Mouse (Mus musculus): ENCODE measurements around the gene M1ap.

M1ap gene

DNA sequence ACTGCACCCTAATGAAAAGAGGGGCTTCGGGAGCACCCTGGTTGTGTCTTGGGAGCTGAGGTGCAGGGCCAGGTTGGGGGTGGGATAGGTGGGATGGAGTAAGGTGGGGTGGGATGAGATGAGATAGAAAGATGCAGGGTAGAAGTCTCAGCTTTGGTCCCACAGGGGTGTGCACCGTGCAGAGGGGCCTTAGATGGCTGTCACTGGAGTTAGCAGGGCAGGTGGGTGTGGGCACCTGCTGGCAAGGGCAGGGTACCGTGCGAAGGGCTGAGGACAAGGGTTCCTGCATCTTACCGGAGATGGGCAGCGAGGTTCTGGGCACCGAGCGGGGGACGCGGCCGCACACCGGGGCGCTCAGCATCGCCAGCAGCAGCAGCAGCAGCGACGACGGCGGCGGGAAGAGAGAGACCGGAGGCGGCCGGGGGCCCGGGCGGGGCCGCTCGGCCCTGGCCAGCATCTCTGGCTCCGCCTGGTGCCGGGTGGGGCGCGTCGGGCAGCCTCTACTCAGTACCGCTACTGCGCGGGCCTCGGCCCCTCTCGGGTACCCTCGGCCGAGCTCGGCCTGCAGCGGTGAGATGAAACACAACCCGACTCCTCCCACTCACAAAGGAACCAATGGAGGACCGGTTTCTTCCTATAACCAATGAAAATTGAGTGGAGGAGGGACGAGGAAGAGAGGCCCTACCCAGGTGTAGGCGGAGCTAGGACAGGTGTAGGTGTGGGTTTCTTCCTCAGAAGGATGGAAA lies 7.4 kb upstream of the M1ap start, which contains the start of gene Sema4f:
Sema4f (minus strand) TSS at position 603 of the 746 bp plus-strand sequence.
- peak; percentile 76 for DNase-seq

DNA sequence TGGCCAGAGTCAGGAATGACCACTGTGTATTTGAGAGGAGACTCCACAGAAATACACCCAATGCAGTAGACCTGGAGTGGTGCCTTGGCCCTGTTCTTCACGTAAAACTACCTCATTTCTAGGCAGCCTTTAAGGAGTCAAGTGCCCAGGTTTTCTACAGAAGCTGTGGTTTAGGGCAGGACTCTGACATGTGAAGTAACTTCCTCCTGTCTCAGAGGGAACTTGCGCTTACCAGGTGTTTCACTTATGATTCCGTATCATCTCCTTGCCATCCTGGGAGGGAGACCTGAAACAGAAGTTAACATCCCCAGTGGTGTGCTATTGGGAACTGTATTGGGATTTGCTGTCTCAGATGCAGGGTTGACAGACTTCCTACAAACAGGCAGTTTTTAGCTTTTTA lies 5.9 kb upstream of the M1ap start:
- DNase-seq = no peak

GRCm38 (mm10) chr6:82945750-82946149 lies 952 bp upstream of the M1ap start:
- DNase-seq = peak; percentile 53

DNA sequence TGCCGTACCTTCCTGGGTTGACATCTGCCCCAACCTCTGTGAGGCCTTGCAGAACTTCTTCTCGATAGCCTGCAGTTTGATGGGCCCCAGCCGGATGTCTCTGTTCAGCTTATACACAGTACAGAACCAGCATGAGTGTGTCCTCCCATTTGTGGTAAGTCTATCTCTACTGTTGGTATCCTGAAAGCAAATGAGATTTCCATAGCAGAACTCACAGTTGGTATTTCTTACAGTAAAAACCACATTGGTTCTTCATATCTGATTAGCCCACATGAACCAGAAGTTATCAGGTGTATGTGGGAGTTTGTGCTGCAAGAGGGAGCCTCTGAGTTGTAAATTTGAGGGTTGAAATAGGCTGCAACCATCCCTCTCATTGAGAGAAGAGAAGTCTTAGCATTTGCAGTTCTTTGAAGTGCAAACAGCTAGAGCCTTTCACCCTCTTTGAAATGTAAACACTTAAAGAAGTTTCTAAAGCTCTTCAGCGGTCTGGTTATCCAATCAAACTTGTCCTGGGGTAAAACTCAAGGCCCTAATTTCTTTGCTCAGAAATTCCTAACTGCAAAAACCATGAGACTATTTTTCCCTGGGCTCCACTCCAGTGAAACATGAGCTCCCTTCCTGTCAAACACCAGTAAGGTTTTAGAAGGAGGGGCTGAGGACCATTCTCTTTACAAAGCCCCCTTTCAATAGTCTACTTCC lies 10.0 kb downstream of the M1ap start:
- no peak for DNase-seq

GRCm38 (mm10) chr6:82961664-82962063 lies 15.0 kb downstream of the M1ap start:
- no peak for DNase-seq

DNA sequence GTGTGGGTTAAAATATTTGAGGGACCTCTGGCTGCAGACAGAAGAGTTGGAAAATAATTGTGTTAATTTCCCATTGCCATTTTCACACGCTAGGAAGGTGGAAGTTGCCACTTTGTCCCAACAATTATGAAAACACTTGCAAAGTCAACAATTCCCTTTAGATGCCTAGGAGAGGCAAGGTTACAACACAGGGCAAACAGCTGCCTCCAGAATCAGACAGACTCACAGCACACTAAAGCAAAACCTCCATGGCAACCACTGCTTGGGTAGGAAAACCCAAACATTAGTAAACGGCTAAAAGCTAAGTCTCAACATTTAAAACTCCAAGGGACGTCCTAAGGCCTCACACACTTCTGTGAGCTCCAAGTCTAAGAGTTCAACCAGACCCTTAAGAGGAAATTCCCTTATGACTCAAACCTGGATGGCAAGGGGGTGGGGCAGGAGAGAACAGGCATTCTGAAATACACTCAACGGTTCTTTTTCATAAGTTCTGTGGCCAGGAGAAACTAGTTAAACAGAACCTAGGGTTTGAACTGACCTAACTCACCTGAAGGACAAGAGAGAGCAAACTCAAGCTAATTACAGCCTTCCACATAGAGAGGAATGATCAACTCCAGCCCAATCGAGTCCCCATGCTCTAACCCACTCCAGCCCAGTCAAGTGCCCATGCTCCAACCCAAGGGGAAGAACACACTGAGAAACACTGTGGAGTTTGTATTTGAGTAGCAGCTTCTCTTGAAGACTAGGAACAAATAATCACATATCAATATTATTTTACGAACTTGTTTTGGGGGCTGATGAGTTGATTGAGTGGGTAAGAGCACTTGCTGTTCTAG lies 22.8 kb downstream of the M1ap start:
- no peak for DNase-seq

DNA sequence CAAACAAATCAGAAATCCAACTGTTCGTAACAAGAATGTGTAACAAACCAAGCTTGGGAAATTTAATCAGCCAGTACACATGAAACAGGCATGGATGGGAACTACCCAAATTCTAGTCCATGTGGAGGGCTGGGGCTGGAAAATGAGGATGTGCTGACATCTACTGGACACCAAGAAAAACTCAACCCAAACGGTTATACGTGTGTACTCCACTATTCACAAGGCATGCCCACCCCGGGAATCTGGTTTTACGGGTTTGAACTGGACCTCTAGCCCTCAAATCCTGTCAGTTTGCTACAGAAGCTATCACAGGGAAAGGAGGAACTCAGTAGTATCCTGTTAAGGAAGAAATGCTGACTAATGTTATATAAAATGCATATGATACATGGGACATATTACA lies 24.3 kb downstream of the M1ap start:
- peak; percentile 60 for DNase-seq

DNA sequence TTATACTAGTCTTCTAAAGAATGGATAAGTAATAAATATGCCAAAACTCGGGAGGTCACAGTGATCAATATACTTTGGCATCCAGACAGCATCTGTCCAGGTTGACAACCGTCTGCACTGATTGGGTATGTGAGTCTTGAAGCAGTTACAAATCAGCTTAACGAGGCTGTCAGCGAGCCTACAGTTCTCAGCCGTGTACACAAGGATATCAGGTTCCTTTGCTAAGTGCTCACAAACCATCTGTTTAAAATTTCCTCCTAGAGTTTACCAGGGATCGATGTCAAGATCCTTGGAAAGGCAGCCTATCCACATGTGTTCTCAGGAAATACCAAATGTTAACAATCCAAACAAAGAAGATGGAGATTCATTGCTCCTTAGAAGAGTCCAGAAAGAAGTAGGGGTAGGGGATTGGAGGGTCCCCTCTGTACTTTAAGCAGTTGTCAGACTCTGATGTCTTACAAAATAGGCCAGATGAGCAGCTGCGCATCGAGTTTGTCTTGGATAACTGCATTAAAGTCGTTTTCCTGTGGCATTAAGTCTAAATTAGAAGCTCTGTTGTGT lies 40.8 kb downstream of the M1ap start:
- no peak for DNase-seq

DNA sequence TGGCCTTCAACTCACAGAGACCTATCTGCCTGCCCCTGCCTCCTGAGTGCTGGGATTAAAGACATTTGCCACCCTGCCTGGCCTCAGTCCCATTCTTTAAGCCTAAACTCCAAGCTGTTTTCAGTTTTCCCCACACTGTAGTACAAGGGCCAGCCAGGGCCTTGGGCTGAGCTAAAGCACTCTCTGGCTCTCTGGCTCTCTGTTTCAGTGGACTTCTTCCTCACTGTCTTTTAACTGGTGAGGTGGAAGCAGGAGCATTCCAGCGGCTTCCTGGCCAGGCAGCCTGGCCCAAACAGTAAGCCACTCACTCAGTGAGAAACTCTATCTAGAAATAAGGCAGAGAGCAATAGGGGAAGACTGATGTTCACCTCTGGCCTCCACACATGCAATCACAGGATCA lies 47.0 kb downstream of the M1ap start:
- no peak for DNase-seq

DNA sequence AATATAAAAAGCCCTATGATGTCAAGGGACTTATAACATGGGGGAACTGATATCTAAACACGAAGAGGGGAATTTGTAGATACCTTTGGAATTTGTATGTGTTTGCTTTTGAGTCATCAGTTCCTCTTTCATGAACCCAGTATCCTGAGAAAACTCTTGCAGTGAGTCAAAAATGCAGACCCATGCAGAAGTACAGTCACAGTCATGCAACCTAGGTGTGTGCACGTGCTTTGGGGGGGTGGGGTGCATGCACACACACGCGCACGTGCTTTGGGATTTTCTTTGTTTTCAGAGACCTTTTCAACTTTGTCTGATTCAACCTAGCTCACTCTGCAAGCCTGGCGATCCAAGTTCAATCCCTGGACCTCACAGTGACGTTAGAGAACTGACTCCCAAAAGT lies 47.7 kb downstream of the M1ap start:
- no peak for DNase-seq

DNA sequence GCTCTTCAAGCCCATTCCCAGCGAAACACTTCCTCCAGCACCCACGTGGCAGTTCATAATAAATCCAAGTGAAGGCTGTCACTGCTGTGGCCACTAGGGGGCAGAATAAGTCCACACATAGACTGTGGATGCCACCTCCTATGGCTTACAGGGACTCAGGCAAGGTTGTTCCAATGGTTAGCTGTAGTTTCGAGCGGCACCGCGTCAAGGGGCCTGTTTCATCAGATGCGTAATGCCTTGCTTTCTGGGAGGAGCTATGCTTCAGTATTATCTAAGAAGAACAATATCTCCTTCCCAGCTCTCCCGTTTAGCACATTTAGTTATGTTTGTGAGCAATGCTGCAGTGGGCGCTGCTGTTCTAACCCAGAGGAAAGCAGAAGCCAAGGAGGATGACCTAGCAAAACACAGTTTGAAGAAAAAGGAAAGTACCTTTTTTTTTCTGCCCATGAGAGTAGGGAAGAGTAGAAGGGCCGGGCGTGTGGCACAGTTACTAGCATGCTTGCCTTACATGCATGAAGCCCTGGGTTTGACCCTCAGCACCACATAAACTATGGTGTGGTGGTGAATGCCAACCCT lies 50.1 kb downstream of the M1ap start:
- DNase-seq = peak; percentile 90

DNA sequence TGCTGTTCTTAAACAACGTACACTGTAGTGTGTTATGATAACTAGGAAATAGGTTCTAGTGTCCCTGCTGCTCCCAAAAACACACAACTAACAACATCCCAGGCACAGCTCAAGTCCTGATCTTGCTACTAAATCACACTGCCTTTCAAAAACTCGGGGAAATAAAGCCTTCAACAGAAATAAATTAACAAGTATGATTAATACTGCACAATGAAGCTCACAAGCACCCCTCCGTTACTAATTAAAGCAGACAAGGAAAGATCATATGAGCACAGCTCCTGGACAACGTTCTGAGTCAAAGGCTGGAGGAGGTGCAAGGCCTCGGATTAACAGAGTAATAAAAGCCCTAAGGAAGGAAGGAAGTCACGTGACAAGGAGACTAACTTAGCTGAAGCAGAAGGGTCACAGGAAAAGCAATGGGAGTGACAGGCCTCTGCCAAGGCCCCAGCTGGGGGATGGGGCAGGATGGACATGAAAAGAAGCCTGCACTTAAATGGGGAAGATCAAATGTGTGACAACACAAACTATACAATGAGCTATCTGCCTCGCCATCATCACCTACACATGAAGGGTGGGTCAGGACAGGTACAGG lies 50.9 kb downstream of the M1ap start:
- no peak for DNase-seq

GRCm38 (mm10) chr6:82998326-82998725 lies 51.6 kb downstream of the M1ap start:
- DNase-seq = peak; percentile 29

- no peak for DNase-seq
Measured at GRCm38 (mm10) chr6:82999986-83000385, 53.3 kb downstream of the M1ap start.

DNA sequence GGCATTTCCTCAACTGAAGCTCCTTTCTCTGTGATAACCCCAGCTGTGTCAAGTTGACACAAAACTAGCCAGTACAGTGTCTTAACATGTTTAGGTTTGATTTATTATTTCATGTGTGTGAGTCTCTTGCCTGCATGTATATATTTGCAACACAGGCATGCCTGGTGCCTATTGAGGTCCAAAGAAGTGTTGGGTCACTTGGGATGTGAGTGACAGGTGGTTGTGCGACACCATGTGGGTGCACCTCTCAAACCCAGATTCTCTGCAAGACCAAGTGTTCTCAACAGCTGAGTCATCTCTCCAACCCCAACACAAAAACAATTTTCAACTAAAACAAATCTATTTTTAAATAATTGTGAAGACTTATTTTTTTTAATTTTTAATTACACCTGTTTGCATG lies 56.4 kb downstream of the M1ap start:
- no peak for DNase-seq

DNA sequence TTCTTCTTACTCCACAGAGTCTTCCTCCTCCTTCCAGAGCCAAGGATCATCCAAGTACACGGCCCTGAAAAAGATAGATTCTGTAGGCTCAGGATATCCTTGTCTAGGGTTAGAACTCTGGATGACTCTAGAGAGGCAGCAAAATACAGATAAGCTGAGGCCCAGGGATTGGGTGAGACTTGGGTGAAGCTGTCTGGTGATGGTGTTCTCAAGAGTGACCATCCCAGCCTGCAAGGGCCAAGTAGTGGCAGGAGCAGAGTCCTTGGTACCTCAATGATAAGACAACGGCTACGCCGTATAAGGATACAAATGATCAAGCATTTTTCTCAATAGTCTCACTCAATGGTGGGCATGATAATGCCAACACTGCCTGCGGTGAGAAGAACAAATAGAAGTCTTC lies 57.1 kb downstream of the M1ap start:
- DNase-seq = no peak

GRCm38 (mm10) chr6:83004309-83004708 lies 57.6 kb downstream of the M1ap start:
- DNase-seq = no peak

DNA sequence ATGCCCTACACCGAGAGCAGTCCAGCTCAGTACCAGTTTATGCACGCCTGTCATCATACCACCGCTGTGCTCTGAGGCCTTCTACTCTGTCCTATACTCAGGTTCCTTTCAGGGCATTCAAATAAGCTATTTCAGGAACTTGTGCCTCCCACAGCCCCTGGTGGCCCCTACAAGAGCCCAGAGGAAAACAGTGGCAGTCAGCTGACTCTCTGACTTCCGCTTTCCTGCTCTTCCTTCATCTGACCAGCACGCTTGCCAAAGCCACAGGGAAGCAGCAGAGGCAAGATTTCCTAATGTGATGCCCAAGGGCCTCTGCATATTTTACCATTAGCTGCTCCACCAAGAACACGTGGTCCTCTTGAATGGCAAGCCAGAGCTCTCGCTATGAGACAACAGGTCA lies 58.2 kb downstream of the M1ap start:
- DNase-seq = peak; percentile 23

DNA sequence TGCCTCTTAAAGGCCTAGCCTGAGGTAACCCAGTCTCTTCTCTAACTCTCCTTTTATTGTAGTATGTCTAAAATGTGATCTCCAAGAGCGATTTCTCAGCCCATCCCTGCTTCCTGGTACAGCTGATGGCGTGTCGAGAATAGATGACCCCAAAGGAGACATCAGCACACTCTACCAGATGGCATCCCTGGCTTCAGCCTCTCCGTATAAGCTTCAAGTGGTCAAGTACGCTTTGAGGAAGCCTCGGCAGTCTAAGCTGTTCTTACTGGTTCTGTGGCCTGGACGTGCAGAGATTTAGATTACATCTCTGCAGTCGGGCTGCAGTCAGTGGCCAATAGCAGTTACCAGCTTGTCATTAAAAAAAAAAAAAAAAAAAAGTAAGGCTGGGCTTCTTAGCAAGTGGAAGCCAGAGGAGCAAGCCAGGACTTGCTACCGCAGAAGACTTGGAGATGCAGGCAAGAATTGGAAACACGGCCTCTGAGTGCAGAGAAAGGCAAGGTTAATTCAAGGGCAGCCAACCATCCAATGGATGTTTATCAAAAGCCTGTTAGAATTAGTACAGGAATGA lies 58.8 kb downstream of the M1ap start:
- DNase-seq = no peak

DNA sequence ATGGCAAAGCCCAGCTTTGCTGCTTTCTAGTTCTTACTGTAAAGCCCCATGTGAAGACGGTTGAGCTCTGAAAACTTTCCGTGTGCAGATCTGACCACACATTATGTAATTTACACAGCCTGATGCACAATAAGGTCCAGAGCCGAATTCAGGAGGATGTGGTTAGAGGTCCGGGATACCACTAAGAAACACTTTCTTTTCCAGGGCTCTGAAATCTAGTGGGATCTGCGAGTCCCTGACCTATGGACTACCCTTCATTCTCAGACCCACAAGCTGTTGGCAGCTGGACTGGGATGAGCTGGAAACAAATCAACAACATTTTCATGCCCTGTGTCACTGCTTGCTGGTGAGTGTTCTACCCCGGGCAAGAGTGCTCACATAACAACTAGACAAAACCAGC lies 59.4 kb downstream of the M1ap start:
- no peak for DNase-seq

GRCm38 (mm10) chr6:83008659-83009058 lies 62.0 kb downstream of the M1ap start:
- no peak for DNase-seq

GRCm38 (mm10) chr6:83010010-83010409 lies 63.3 kb downstream of the M1ap start:
- DNase-seq = no peak
